Mouse (Mus musculus) ES-Bruce4 (cell line): ENCODE measurements around the gene Calhm6. TPM values are rescaled to one million over a fixed set of nuclear protein-coding genes. Genes with fewer than 3 reads are reported as not detected.

Experiments
- H3K27ac ChIP-seq: 2 replicates; pipeline ENCODE4 v1.5.1; 2012; ENCODE audit warnings: low read length, inconsistent platforms; ENCODE audit not compliant: insufficient read depth
- H3K27me3 ChIP-seq: 2 replicates; pipeline ENCODE4 v1.6.1; 2012; ENCODE audit warnings: mild to moderate bottlenecking, low read length, inconsistent platforms; ENCODE audit not compliant: control insufficient read depth, poor library complexity, insufficient read depth, severe bottlenecking
- H3K36me3 ChIP-seq: 2 replicates; pipeline ENCODE4 v1.6.1; 2012; ENCODE audit warnings: inconsistent platforms, mild to moderate bottlenecking, low read length, moderate library complexity; ENCODE audit not compliant: control insufficient read depth, poor library complexity, insufficient read depth, severe bottlenecking
- H3K4me1 ChIP-seq: one replicate; pipeline ENCODE4 v1.8.1; 2011; ENCODE audit warnings: low read length; ENCODE audit not compliant: control insufficient read depth, insufficient read depth
- H3K4me3 ChIP-seq: 2 replicates; pipeline ENCODE4 v1.5.1; 2011; ENCODE audit warnings: low read depth, mild to moderate bottlenecking, low read length
- H3K9ac ChIP-seq: 2 replicates; pipeline ENCODE4 v1.6.1; 2012; ENCODE audit warnings: low read depth, mild to moderate bottlenecking, inconsistent platforms; ENCODE audit not compliant: poor library complexity, severe bottlenecking
- H3K9me3 ChIP-seq: replicated peaks from 2 replicates; pipeline ENCODE4 v1.6.1; 2012; ENCODE audit warnings: mild to moderate bottlenecking, low read length, inconsistent platforms; ENCODE audit not compliant: control insufficient read depth, poor library complexity, insufficient read depth, severe bottlenecking
- CTCF ChIP-seq: IDR thresholded peaks from one replicate; pipeline ENCODE4 v1.8.1; 2011; ENCODE audit warnings: low read depth, low read length
- EP300 ChIP-seq: IDR thresholded peaks from 2 replicates; pipeline ENCODE4 v1.6.1; 2011; ENCODE audit warnings: low read depth, low read length; ENCODE audit not compliant: insufficient read depth
- POLR2A ChIP-seq: IDR thresholded peaks from one replicate; pipeline ENCODE4 v1.8.1; 2011; ENCODE audit warnings: low read length; ENCODE audit not compliant: insufficient read depth
- polyA plus RNA-seq: library from polyadenylated mRNA; stranded (reverse); fragments of >200 nt; gene quantifications from 2 replicates; pipeline ENCODE4 v1.2.4, GENCODE M21; 2011; ENCODE audit warnings: low read depth; ENCODE audit not compliant: missing spikeins, insufficient read depth, insufficient read length

The Calhm6 gene
- polyA plus RNA-seq, 1 experiment = not detected

- H3K9ac ChIP-seq = no peak overlapping the region
- H3K36me3 ChIP-seq = peaks cover 10% of the 10 kb centered on the region
- no peaks in the 10 kb centered on the region for H3K27me3 ChIP-seq
- no peaks in the 10 kb centered on the region for H3K4me1 ChIP-seq
- TF ChIP-seq CTCF = no peak
- TF ChIP-seq EP300 = no peak
- TF ChIP-seq POLR2A = no peak
- H3K27ac ChIP-seq = no peak overlapping the region
- no peak overlapping the region for H3K4me3 ChIP-seq
- no peaks in the 10 kb centered on the region for H3K9me3 ChIP-seq
Measured at GRCm38 (mm10) chr10:34166971-34167370, 39.2 kb upstream of the Calhm6 start.

GRCm38 (mm10) chr10:34155796-34156554 lies 28.2 kb upstream of the Calhm6 start:
- Histone ChIP-seq H3K4me3 (no peak overlapping the region), H3K4me1 (no peaks in the 10 kb centered on the region), H3K36me3 (peaks cover 28% of the 10 kb centered on the region), H3K27me3 (no peaks in the 10 kb centered on the region), H3K9me3 (no peaks in the 10 kb centered on the region), H3K27ac (no peak overlapping the region), H3K9ac (no peak overlapping the region)
- TF ChIP-seq CTCF (no peak), POLR2A (no peak), EP300 (no peak)

- H3K27me3 ChIP-seq = no peaks in the 10 kb centered on the region
- no peak overlapping the region for H3K27ac ChIP-seq
- TF ChIP-seq CTCF = no peak
- TF ChIP-seq POLR2A = no peak
- TF ChIP-seq EP300 = no peak
Measured at GRCm38 (mm10) chr10:34151827-34152226, 24.0 kb upstream of the Calhm6 start.

GRCm38 (mm10) chr10:34150454-34150853 lies 22.7 kb upstream of the Calhm6 start:
- Histone ChIP-seq H3K27ac (no peak overlapping the region), H3K4me1 (no peaks in the 10 kb centered on the region), H3K36me3 (peaks cover 18% of the 10 kb centered on the region), H3K9ac (no peak overlapping the region), H3K9me3 (no peaks in the 10 kb centered on the region), H3K4me3 (no peak overlapping the region), H3K27me3 (no peaks in the 10 kb centered on the region)
- TF ChIP-seq POLR2A (no peak), EP300 (no peak)

More at GRCm38 (mm10) chr10:34151827-34152226, 24.0 kb upstream of the Calhm6 start:
- no peak overlapping the region for H3K9ac ChIP-seq
- no peaks in the 10 kb centered on the region for H3K4me1 ChIP-seq
- H3K9me3 ChIP-seq = no peaks in the 10 kb centered on the region
- H3K36me3 ChIP-seq = peaks cover 21% of the 10 kb centered on the region
- no peak overlapping the region for H3K4me3 ChIP-seq

GRCm38 (mm10) chr10:34149772-34150171 lies 22.0 kb upstream of the Calhm6 start:
- H3K27me3 ChIP-seq = no peaks in the 10 kb centered on the region
- no peaks in the 10 kb centered on the region for H3K4me1 ChIP-seq
- peaks cover 18% of the 10 kb centered on the region for H3K36me3 ChIP-seq
- H3K9me3 ChIP-seq = no peaks in the 10 kb centered on the region
- no peak for TF ChIP-seq CTCF
- no peak for TF ChIP-seq POLR2A
- no peak for TF ChIP-seq EP300
- H3K9ac ChIP-seq = no peak overlapping the region
- H3K4me3 ChIP-seq = no peak overlapping the region
- H3K27ac ChIP-seq = no peak overlapping the region

- Histone ChIP-seq H3K9me3 (no peaks in the 10 kb centered on the region), H3K4me3 (no peak overlapping the region), H3K4me1 (no peaks in the 10 kb centered on the region), H3K27ac (no peak overlapping the region), H3K27me3 (no peaks in the 10 kb centered on the region), H3K36me3 (no peaks in the 10 kb centered on the region), H3K9ac (no peak overlapping the region)
- TF ChIP-seq CTCF = no peak
- TF ChIP-seq EP300 = no peak
- no peak for TF ChIP-seq POLR2A
Measured at GRCm38 (mm10) chr10:34141693-34142092, 13.9 kb upstream of the Calhm6 start.
